Mouse (Mus musculus) liver (tissue): ENCODE measurements around the gene Gm9958.

Source experiments
- DNase-seq: peaks from one replicate; pipeline ENCODE4 v3.0.0-alpha.2; 2020; ENCODE audit warnings: mixed read lengths

Gm9958 gene

GRCm38 (mm10) chr5:90367067-90367303, at the start of gene Gm9958:
TSS of gene Gm9958 (plus strand) at chr5:90367204.
- no peak for DNase-seq

DNA sequence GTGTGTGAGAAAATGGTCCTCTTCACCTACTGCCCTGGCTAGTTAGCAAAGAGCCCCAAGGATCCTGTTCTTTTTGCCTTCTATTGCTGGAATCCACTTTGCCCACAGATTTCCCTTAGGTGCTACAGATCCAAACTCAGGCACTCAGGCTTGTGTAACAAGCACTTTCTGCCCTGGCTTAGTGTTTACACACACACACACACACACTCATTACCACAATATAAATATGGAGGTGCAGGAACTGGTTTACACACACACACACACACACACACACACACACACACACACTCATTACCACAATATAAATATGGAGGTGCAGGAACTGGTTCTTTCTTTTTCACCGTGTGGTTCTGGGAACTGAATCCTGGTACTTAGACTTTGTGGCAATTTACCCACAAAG, 35.9 kb upstream of the Gm9958 start:
- DNase-seq: no peak

DNA sequence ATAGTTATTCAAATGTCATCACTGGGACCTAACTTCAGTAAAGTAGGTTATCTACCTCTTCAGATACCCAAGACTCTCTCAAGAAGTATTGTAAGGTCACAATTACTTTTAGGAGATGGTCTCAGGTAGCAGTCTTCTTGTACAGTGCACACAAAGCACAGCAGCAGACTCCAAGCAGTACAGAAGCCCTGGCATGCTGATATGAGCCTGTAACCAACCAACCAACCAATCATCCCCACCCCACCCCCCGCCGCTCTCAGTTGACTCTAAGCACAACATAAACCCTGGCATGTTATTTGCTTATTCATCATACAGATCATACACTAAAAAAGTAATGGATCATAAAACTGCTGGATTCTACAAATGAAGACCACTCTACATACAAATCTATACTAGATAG, 34.5 kb upstream of the Gm9958 start:
- DNase-seq: no peak

GRCm38 (mm10) chr5:90338177-90339091, 28.6 kb upstream of the Gm9958 start:
- no peak for DNase-seq

- peak; percentile 28 for DNase-seq
Observed at GRCm38 (mm10) chr5:90339129-90339952, 27.7 kb upstream of the Gm9958 start.

- DNase-seq: no peak
Observed at GRCm38 (mm10) chr5:90339953-90340343, 27.1 kb upstream of the Gm9958 start.

DNA sequence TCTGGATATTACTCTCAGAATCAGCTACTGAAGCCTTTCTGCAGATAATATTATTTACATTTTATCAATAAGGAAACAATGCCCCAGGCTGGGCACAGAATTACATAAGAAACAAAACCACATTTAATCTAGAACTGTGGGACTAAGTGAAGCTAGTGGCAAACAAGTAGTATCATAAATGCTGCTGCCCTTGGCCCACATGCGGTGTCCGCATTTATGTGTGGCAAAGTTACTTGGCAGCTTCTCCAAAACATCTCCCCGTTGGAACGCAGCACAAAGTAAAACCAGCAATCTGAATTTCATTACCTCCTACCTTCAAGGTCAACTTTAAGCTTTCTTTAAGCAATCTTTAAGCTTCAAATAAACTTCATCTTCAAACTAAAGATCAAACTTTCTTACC, 26.2 kb upstream of the Gm9958 start:
- no peak for DNase-seq

DNA sequence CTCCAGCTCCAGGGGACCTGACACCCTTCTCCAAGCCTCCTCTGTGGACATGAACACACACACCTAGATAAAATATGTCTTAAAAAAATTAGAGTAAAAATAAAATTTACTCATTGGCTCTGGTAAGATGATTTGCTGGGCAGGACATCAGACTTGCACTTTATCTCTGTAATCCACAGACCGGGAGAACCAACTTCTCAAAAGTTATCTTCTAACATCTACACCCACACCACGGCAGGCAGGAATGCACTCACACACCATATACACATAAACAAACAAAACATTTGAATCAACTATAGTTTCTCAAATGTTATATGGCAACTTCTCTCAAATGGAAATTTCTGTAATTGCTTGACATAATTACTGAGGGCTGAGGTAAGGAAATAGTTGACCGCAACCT, 20.1 kb upstream of the Gm9958 start:
- no peak for DNase-seq

DNA sequence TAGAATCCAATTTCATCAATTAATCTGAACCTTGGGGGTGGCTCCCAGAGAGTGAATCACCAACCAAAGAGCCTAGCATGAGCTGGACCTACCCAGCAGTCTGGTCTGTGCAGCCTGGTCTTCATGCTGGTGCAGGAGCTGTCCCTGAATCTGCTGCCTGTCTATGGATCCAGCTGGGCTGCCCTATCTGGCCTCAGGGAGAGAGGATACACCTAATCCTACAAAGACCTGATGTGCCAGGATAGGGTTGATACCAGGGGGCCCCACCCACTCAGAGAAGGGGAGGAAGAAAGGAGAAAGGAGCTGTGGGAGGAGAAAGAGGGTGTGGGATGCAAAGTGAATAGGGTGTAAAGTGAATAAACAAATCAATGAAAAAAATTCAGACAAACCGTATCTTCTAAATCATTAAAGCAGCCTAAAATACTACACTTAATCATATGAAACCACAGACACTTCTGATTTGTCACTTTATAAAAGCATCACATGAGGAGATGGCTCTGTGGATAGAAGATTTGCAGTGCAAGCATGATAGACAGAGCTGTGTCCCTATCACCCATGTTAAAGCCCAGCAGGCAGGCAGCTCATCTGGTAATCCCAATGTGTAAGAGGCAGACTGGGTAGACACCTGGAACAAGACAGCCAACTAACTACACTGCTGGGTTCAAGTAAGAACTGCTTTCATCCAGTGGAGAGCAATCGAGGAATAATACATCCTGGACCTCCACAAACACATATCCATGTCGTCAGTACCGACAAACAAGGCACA, 13.3 kb upstream of the Gm9958 start:
- DNase-seq: peak; percentile 43

GRCm38 (mm10) chr5:90355824-90356223, 11.2 kb upstream of the Gm9958 start:
- DNase-seq: no peak

DNA sequence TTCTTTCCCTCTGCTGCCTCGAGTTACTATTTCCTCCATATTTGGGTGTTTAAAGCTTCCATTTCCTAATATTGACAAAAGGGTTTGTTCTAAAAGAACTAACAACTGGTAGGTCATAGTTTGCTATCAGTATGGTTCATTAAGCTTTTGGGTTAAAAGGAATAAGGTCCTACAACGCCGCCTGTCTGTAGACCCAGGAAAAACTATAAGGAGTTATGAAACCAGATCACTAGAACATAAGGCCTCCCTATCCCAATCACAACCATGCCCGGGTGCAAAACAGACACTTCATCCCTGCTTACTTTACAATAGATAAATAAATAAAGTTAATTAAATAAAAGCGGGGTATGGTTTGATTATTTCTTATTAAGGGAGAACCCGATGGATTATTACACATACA, 2.5 kb upstream of the Gm9958 start:
- DNase-seq: peak; percentile 81

GRCm38 (mm10) chr5:90365141-90365951, 1.7 kb upstream of the Gm9958 start:
- DNase-seq: peak; percentile 86

- DNase-seq: peak; percentile 93
Observed at GRCm38 (mm10) chr5:90366121-90367066, 610 bp upstream of the Gm9958 start, which contains the start of gene Ankrd17. TSS of gene Ankrd17 (minus strand) at chr5:90366577.

GRCm38 (mm10) chr5:90370401-90370800, 3.4 kb downstream of the Gm9958 start:
- no peak for DNase-seq

GRCm38 (mm10) chr5:90373708-90374107, 6.7 kb downstream of the Gm9958 start:
- no peak for DNase-seq

DNA sequence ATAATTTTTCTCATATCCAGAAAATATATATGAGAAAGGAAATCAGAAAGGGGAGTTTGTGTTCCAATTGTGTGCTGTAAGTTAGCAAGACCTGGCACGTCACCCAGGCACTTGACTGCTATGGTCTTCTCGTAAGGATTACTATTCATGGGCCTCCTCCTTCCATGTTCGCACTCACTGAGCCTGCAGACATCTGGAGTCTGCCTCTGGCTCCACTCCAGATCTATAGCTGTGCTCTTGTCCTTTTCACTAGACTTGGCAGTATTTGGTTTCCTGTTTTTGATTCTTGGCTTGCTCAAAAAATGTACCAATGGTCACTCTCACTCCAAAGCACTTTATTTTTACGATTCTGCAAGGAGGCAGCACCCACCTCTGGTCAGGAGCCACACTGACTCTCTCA, 14.5 kb downstream of the Gm9958 start:
- no peak for DNase-seq

DNA sequence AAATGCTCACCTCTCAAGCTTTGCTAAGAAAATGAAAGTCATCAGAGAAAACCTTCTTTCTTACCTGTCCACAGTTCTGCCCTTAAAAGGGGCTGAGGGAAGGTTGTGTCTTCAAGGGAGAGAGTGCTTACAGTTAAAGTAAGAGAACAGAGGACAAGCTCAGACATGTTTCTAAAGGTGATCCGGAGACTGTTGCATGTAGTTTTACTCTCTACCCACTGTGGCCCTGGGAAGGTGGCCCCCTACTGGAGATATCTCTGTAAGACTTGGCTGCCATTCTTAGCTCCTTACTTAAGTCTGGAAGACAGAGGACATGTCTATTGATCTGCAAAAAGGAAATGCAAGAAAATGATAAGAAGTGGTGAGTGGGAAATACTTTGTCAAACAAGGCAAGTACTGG, 16.1 kb downstream of the Gm9958 start:
- DNase-seq: peak; percentile 16

GRCm38 (mm10) chr5:90393764-90394163, 26.8 kb downstream of the Gm9958 start:
- DNase-seq: no peak

DNA sequence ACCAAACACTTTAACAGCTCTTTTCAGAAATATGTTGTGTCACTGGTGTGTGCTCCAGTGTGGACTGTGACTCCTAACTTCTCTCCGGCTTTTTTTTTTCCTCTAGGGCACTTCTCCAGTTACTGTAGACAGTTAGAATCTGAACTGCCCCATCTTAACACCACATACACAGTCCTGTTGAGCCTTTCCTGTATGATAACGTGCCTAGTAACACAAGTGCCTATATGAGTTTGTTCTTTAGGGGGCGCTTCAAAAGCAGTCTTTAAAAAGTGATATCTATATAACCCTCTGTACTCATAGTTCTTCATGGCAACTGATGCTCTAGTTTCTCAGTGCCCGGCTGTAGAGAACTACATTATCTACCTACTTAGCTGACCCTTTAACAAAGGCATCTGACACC, 27.3 kb downstream of the Gm9958 start:
- no peak for DNase-seq

DNA sequence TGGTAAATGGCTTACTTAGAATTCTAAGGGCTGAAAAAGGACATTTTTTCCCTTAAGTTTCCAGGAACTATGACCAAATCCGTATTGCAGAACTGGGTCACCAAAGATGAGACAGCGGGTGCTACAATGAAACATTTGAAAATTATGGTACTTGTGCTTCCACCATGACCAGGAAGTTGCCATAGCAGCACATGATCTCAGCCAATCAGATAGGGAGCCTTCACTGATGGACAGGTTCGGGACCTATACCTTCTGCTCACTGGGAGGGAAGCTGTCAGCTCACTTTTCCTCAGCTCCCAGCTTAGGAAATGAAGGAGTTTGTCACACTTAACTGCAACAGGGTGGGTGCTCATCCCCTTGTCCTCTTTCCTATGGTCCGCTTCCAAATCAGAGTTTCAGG, 29.8 kb downstream of the Gm9958 start:
- no peak for DNase-seq

- DNase-seq: peak; percentile 27
Observed at GRCm38 (mm10) chr5:90405210-90405609, 38.2 kb downstream of the Gm9958 start.
